Mouse (Mus musculus) adrenal gland, adult 8-10 months (tissue): ENCODE measurements at regions not wholly inside any gene's neighbourhood (a gene's known extent, or its start where the extent isn't known, plus 50 kb on each side); places are given as distances from the start of the nearest gene placed in this dataset.
"Not testable (repeated sequence)": the region's sequence is repeated elsewhere in the genome, so short reads cannot be mapped to it uniquely, and the experiment has no call there.

ENCODE experiments used
- DNase-seq: peaks from one replicate; pipeline ENCODE4 v3.0.0; 2022

- DNase-seq = no peak
Observed at GRCm38 (mm10) chr8:8973769-8974168, 283.4 kb upstream of the Arglu1 start.

- no peak for DNase-seq
Observed at GRCm38 (mm10) chr8:8973334-8973733, 283.0 kb upstream of the Arglu1 start.

- DNase-seq = no peak
Observed at GRCm38 (mm10) chr8:8970776-8971175, 280.5 kb upstream of the Arglu1 start.

GRCm38 (mm10) chr8:8970346-8970745 lies 280.0 kb upstream of the Arglu1 start:
- no peak for DNase-seq

GRCm38 (mm10) chr8:8969112-8969950 lies 279.0 kb upstream of the Arglu1 start:
- DNase-seq = no peak

GRCm38 (mm10) chr8:8966658-8967048 lies 276.3 kb upstream of the Arglu1 start:
- DNase-seq = no peak

- DNase-seq = no peak
Observed at GRCm38 (mm10) chr8:8965983-8966657, 275.8 kb upstream of the Arglu1 start.

GRCm38 (mm10) chr8:8960221-8960620 lies 269.9 kb upstream of the Arglu1 start:
- DNase-seq = no peak

GRCm38 (mm10) chr8:8959787-8960093 lies 269.4 kb upstream of the Arglu1 start:
- no peak for DNase-seq

GRCm38 (mm10) chr8:8959021-8959786 lies 268.9 kb upstream of the Arglu1 start:
- DNase-seq = no peak

- DNase-seq = not testable (repeated sequence)
Observed at GRCm38 (mm10) chr8:8958140-8958539, 267.8 kb upstream of the Arglu1 start.

GRCm38 (mm10) chr8:8952212-8952611 lies 261.9 kb upstream of the Arglu1 start:
- DNase-seq = no peak

GRCm38 (mm10) chr8:8951186-8951585 lies 260.9 kb upstream of the Arglu1 start:
- DNase-seq = no peak

- no peak for DNase-seq
Observed at GRCm38 (mm10) chr8:8947516-8948161, 257.3 kb upstream of the Arglu1 start.

GRCm38 (mm10) chr8:8942991-8943390 lies 252.7 kb upstream of the Arglu1 start:
- DNase-seq = no peak

GRCm38 (mm10) chr8:8940899-8941298 lies 250.6 kb upstream of the Arglu1 start:
- DNase-seq = no peak

- DNase-seq = no peak
Observed at GRCm38 (mm10) chr8:8938536-8938935, 248.2 kb upstream of the Arglu1 start.

GRCm38 (mm10) chr8:8932466-8932865 lies 242.1 kb upstream of the Arglu1 start:
- no peak for DNase-seq

GRCm38 (mm10) chr8:8931746-8932145 lies 241.4 kb upstream of the Arglu1 start:
- DNase-seq = no peak

GRCm38 (mm10) chr8:8928074-8928862 lies 237.9 kb upstream of the Arglu1 start:
- no peak for DNase-seq

- DNase-seq = no peak
Observed at GRCm38 (mm10) chr8:8921446-8921845, 231.1 kb upstream of the Arglu1 start.
